Mouse (Mus musculus) kidney, postnatal 4 days (tissue): ENCODE results near the gene Cebpe.

Source experiments
- DNase-seq, 2 experiments: peaks; one replicate each; pipeline ENCODE4 v3.0.0; 2021; ENCODE audit warnings: mixed read lengths in 2 of 2

Gene Cebpe

GRCm38 (mm10) chr14:54712074-54712473 is at the start of gene Cebpe:
Cebpe (minus strand) TSS chr14:54712174.
- DNase-seq: no peak

- DNase-seq: peak in 1 of 2 experiments; percentile 31
Measured at GRCm38 (mm10) chr14:54756382-54756781, 44.4 kb upstream of the Cebpe start.

- peak; percentile 63 to 76 for DNase-seq
Measured at GRCm38 (mm10) chr14:54754602-54755018, 42.6 kb upstream of the Cebpe start.

- DNase-seq: no peak
Measured at GRCm38 (mm10) chr14:54753986-54754601, 42.1 kb upstream of the Cebpe start.

- DNase-seq: no peak
Measured at GRCm38 (mm10) chr14:54752938-54753337, 41.0 kb upstream of the Cebpe start.

GRCm38 (mm10) chr14:54751768-54752167 is 39.8 kb upstream of the Cebpe start:
- DNase-seq: no peak

- no peak for DNase-seq
Measured at GRCm38 (mm10) chr14:54749238-54749637, 37.3 kb upstream of the Cebpe start.

GRCm38 (mm10) chr14:54747942-54748917 is 36.3 kb upstream of the Cebpe start:
- DNase-seq: no peak

- DNase-seq: no peak
Measured at GRCm38 (mm10) chr14:54746038-54746437, 34.1 kb upstream of the Cebpe start.

GRCm38 (mm10) chr14:54744473-54744872 is 32.5 kb upstream of the Cebpe start:
- DNase-seq: no peak

- peak; percentile 38 to 61 for DNase-seq
Measured at GRCm38 (mm10) chr14:54742375-54742774, 30.4 kb upstream of the Cebpe start.

GRCm38 (mm10) chr14:54741721-54742120 is 29.7 kb upstream of the Cebpe start:
- DNase-seq: no peak

GRCm38 (mm10) chr14:54737634-54738033 is 25.7 kb upstream of the Cebpe start:
- no peak for DNase-seq

GRCm38 (mm10) chr14:54736555-54737552 is 24.9 kb upstream of the Cebpe start:
- no peak for DNase-seq

- no peak for DNase-seq
Measured at GRCm38 (mm10) chr14:54735221-54735620, 23.2 kb upstream of the Cebpe start.

- no peak for DNase-seq
Measured at GRCm38 (mm10) chr14:54734004-54734403, 22.0 kb upstream of the Cebpe start.

GRCm38 (mm10) chr14:54732206-54732605 is 20.2 kb upstream of the Cebpe start:
- DNase-seq: no peak

GRCm38 (mm10) chr14:54730305-54730704 is 18.3 kb upstream of the Cebpe start:
- DNase-seq: no peak

- no peak for DNase-seq
Measured at GRCm38 (mm10) chr14:54728823-54729653, 17.1 kb upstream of the Cebpe start.

GRCm38 (mm10) chr14:54727565-54727964 is 15.6 kb upstream of the Cebpe start:
- no peak for DNase-seq

- no peak for DNase-seq
Measured at GRCm38 (mm10) chr14:54724049-54724448, 12.1 kb upstream of the Cebpe start.

GRCm38 (mm10) chr14:54721711-54722110 is 9.7 kb upstream of the Cebpe start:
- DNase-seq: no peak
